Mouse (Mus musculus) right cerebral cortex, adult 18-20 months (tissue): ENCODE measurements around the gene Pofut2.

Experiments
- DNase-seq: peaks from one replicate; pipeline ENCODE4 v3.0.0; 2022; ENCODE audit warnings: mixed read lengths

The Pofut2 gene

DNA sequence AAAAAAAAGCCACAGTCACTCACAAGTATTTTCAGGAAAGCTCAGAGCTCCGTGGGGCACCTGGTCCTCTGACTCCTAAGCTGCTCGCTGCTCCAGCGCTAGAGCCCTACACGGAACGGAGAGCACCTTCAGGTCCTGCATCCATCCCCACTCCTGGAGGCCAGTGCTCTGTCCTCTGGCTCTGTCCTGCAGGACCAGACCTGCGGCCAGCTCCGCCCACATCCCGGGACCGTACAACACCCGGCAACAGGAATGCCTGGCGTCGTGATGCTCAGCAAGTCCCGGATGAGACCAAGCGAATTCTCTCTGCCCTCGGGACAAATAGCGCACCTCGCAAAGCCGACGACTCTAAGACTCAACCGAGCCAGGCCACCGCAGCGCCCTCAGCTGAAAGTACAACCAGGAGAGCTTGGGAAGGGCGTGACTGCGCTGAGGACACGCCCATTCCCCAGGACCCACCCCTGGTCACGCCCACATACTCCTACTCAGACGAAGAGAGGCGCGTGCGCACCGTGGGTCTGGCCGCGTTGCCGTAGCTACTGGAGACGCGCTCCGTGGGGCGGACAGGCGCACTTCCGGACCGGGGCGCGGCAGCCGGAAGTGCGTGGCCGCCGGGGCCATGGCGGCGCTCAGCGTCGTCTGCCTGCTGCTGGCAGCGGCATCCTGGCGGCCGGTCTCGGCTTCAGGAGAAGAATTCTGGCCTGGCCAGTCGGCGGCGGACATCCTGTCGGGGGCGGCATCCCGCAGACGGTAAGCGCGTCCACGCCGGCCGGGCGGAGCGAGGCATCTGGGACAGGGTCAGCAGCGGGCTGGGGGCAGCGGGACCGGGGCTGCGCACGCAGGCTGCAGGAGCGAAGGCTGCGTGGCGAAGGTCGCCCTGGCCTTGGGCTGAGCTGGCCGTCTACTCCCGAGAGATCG lies at the start of gene Pofut2:
Gene Pofut2, plus strand, starts transcription at position 515 of the 918 bp plus-strand sequence.
- DNase-seq = peak; percentile 96

DNA sequence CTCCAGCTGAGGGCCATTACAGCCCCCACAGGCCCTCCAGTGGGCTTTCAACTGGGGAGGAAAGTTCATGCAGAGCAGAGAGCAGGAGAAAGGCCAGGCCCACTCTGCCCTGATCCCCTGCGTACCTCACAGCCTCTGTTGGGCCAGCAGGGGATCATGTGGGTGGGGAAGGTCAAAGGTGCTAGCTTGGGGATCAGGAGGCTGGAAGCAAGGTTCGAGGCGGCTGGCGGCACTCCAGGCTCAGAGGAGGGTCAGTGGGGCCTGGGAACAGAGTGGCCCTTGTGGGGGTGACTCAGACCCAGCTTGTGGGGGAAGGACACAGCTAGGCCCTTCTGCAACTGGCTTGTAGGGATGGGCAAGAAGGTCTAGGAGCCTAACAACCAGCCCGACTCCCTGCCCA lies 49.8 kb upstream of the Pofut2 start:
- DNase-seq = no peak

DNA sequence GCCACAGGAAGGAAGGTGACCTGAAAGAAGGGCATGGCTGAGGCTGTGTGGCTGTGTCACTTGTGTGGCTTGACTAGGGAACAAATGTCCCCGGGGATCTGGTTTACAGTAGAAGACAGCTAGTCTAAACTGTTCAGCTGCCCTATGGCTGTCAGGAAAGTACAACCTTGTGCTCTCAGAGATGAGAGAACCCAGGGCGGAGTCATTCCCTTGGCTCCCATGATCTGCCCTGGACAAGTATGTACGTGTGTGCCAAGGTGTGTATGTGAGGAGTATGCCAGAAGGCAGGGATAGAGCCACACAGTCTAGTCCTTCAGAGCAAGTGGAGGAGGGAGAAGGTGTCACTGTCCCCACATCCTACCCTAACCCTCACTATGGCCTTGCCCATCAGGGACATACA lies 48.4 kb upstream of the Pofut2 start:
- no peak for DNase-seq

DNA sequence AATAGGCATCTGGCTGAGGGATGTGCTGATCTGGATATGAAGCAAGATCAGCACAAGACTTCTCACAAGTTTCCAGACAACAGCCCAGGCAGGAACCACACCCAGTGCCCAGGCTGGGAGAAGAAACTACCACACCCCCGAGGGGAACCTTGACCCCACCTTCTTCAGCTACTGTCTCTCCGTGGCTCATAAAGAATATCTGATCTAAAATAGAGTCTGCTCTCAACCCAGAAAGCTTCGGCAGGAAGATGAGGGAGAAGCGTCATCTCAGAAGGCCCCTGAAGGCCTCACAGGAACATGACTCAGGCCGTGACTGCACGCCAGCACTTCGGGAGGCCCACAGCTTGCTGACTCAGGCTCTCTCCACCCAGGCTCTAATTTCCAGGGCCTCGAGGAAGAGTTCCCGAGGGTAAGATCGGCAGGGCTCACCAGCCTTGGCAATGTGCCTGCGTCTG lies 47.9 kb upstream of the Pofut2 start:
- peak; percentile 75 for DNase-seq

DNA sequence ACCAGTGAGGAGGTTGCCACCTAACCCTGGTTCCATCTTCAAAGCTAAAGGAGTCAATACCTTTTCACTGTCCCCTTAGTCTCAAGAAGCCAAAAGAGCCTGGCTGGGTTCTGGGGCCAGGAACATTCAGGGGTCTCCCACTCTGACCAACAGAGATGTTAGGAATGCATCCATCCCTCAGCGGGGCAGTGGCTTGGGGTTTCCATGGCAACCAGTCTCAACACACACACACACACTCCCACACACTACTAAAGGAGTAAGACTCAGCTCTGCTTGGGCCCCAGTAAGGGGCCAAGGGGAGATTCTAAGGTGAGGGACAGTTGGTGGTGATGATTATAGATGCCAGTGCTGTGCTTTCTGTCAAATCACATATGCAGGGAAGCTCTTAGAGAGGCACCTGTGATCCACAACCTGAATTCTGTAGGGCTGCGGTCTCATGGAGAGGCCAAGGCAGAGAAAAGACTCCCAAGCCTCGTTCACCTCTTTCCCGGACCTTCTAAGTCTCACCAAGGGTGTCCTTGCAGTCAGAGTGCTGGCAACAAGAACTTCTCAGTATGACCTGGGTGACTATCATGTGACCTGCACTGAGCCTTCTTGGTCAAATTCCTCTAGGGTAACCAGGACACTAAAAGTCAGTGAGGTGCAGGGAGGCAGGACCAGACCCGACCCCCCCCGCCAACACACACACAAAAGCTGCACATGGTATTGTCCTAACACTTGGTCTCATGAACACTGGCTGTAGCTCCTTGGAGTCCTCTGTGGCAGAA lies 46.5 kb upstream of the Pofut2 start:
- DNase-seq = no peak

DNA sequence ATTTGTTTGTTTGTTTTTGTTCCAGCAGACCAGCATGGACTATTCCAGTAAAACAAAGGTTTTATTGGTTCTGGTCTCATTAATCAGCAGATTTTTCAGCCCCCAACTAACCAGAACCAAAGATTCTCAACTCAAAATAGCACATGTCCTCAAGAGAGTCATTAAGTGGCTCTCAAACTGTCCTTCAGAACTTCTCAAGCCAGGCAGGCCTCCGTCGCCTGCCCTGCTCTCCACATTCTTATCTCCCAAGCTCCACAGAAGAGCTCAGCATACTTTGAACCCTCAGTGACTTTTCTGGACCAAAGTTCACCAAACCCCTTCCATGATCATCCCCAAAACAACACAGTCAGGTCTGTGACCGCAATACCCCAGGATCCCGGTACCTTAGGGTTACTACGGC lies 45.5 kb upstream of the Pofut2 start:
- no peak for DNase-seq

DNA sequence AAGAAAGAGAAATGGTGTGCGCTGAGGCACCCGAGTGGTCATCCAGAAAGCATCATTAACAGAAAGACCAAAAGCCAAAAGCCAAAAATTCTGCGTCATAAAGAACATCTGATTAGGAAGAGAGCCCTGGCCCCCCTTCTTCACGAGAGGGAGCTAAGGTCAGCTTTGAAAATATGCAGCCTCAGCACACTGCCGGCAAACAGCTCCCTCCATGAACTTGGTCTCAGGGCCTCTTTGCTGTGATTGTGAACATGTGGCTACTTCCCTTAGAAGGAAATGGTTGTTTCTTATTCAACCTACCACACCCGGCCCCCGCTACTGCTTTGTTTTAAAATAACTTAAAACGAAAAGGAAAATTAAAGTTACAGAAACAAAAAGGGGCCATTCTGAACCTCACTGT lies 44.4 kb upstream of the Pofut2 start:
- no peak for DNase-seq

DNA sequence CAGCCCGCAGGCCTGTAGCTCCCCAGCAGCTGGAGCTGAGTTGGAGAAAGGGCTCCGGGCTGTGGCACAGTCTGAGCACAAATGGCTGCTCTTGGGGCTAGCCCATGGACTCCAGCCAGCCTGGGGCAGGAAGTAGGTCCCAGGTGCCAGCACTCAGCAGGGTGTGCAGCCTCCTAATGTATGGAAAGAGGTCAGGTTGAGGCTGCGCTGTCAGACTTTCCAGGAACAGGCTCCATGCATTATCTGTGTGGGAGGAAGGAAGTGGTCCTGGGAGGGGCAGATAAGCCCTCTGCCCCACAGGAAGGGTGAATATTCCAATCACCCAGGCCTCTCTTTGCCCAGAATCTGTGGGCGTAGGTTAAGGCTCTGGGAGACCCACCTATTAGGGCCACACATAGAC lies 43.4 kb upstream of the Pofut2 start:
- DNase-seq = no peak

DNA sequence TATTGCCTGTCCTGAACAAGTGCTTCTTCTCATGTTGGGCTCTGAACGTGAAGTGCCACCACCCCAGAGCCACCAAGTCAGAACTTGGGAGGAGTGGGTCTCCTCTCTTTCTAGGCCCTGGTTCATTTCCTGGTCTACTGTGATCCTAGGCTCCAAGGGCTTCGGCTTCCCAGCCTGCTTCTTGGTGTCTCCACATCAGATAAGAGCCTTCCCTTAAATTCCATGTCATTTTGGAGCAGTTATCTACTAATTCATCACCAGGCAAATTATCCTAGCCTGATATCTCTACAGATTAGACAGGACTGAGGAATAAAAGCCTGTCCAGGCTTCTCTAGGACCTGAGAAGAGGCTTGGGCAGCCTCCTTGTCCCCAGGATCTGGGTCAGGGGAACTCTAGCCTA lies 42.7 kb upstream of the Pofut2 start:
- DNase-seq = no peak

DNA sequence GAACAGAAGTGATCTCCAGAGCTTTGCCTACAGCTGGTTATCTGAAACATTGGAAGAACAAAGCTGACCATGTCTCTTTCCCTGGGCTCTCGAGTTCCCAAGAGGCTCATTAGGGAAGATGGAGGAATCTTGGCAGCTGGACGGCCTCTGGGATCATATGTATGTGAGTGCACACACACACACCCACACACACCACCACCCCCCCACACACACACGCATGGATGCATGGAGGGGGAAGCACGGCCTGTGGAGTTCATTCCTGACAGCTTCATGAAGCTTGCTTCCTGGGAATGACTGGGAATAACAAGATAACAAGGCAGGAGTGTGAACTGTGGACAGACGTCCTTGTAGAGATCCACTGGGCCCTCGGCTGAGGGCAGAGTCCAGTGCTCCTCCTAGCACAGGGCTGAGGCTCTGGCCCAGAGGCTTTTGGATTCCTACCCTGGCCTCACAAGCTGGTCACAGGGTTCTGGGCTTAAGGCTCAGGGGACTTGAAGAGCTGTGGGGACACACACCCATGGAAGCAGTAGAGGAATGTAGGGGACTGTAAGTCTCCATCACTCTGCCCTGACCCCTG lies 41.8 kb upstream of the Pofut2 start:
- DNase-seq = no peak

DNA sequence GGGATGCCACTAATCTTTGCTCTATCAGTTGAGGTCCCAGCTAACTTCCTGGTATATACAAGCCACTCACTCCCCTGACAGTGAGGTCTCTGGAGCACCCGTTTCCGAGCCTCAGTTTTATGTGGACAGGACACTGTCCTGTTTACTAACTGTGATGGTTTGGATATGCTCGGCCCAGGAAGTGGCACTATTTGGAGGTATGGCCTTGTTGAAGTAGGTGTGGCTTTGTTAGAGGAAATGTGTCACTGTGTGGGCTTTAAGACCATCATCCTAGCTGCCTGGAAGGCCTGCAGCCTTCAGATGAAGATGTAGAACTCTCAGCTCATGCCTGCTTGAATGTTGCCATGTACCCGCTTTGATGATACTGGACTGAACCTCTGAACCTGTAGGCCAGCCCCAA lies 41.0 kb upstream of the Pofut2 start:
- no peak for DNase-seq

DNA sequence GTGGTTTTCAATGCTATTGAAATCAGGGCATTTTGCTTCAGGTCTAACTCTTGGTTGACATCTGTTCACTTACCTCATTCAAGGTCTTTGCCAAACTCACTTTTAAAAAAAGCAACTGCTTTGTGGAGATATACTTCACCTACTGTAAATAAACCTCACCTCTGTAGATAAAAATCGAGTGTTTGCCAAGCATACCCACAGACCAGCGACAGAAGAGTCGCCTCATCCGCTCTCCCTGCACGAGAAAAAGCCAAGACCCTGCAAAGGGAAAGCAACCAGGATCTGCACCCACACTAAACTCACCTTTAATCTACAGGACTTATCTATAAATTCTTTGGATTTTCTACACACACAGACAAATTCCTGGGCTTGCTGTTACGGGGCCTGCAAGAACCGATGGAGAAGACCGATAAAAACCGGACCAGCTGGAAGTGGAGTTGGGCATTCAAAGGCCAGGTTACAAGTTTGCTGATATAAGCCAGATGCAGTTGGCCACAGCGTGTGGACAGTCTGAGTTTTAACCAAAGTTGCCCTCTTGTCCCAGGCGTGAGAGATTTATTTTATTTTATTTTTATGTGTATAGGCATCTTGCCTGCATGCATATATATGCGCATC lies 39.5 kb upstream of the Pofut2 start:
- DNase-seq = no peak

DNA sequence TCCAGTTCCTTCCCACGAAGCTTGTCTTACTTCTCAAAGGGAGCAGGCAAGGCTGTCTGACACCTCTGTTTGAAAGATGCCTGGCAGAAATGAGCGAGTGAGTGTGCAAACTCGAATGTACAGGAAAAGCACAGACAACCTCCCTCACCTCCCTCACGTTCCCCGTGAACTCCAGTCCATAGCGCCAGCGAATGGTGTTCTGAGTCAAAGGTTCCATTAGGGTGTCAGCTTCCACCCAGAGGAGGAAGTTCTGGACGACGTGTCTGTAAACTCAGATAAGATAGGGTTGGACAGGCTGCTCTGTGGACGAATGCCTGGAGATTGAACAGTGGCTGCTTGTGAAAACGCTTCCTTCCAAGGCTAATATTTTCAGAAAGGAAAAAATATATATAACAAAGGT lies 37.9 kb upstream of the Pofut2 start:
- no peak for DNase-seq

DNA sequence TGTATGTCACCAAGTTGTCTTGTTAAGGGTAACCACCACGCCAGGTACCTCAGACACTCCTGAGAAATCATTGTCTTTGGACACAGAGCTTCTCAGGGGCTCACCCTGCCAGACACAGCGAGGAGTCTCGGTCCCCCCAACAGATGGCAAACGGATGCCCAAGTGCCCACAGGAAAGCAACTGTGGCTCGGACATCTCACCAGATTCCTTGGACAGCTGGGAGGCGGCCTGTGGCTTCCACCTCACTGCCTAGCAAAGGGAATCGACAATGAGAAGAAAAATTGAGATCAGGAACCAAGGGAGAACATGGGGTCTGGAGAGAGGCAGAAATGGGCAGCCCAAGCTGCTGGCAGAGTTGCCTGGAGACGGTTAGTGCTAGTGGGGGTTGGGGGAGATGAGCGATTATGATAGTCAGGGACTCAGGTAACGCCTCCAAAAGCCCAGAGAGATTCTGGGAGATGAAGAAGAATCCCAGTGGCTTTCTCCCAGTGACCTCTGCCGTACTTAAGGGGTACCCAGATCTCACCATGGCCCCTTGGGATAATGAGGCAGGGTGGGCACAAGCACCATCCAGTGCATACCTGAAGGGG lies 36.0 kb upstream of the Pofut2 start:
- DNase-seq = no peak

DNA sequence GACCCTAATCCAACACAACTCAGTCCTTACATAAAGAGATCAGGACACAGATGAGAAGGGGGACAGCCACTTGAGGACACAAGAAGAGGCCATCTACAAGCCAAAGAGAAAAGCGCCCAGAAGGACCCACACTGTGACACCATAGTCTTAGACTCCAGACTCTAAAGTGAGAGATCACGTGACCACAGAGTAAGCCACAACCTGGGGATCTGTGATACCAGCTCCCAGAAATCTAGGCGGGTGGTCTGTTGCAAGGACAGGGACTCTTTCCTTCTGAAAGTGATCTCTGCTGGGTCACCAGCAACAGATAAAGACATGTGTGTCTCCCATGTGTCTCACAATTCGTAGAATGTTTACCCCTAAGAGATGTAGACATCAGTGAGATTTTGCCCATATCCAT lies 34.6 kb upstream of the Pofut2 start:
- no peak for DNase-seq

DNA sequence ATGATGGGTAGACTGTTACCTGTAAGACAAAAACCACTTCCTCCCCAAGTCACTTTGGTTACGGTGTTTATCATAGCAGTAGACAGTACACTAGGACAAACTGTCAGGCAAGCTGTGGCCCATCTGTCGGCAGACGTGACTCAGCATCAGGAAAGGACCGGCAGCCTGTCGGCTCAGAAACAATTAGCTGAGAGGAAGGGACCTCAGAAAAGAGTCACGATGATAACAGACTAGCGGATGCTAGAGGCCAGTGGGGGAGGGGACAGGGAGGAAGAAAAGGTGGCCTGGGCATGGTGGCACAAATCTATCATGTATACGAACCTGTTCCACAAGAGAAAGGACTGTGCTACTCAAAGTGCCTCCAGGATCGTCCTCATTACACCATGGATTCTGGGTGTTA lies 33.6 kb upstream of the Pofut2 start:
- DNase-seq = no peak

DNA sequence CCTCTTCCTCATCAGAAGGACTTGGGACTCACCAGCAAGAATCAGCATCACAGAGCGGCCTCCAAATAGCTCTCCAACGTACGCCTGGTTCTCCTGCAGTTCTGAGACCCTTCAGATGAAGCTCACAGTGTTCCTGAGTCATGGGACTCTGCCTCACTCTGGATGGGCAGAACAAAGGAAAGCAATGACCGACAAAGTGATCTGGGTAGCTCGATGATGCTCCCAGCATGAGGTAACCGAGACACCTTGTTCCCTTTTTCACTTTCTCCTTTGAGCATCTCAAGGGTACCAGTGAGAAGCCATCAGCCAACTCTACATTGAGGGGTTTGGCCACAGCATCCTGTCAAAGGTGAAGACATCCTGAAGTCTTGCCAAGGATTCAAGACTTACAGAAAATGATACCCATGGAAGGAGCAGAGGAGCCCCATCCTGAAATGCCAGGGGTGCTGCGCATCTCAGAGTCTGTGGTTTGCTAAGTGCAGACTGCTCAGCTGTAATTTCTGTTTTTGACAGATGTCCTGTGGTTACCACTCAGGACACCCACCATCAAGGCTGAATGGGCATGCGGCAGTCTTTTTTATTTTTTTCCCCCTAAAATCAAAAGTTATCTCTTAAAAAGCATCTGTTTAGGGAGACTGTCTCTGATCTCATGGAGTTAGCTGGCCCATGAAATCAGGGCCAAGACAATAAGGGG lies 32.9 kb upstream of the Pofut2 start:
- no peak for DNase-seq

DNA sequence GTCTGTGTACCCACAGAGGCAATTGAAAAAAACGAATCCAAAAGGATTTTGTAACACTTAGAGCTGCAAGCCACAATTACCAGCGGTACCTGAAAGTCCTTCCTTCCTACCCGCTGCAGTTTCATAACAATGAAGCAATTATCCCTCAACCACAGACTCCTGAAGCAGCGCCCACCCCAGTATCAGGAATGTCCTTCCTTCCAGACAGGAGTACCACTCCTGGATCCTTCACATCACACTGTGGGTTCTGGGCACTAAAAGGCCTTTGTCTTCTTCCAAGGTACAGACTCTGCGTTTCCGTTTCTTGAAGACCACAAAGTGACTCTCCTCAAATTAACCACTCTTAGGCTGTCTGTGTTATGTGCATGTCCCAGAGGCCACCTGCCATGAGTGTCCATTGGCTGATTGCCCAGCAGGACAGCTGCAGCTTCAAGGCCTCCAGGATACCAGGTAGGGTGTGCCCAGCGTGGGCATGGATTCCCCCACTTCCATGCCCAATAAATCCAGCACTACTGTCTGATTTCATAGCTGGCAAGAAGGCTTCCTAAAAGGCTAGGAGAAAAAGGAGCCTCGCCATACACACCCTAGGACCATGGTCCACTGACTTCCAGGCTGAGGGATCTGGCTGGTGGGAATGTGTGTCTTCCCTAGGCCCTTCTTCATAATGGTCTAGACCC lies 32.2 kb upstream of the Pofut2 start:
- DNase-seq = no peak

DNA sequence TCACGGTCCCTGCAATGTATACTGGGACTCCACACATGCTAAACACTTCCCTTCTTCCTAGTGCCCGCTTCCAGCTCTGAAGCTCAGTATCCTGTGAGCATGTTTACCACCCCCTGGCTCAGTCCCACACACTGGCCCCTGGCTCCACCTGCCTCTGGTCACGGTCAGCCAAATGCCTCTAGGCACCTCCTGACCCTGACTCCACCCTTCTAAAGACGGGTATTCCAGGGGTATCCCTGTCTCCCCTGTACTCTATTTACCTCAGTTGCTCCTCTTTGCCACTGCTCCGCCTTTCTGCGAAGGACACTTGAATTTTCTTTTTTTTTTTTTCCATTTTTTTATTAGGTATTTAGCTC lies 31.7 kb upstream of the Pofut2 start:
- no peak for DNase-seq

DNA sequence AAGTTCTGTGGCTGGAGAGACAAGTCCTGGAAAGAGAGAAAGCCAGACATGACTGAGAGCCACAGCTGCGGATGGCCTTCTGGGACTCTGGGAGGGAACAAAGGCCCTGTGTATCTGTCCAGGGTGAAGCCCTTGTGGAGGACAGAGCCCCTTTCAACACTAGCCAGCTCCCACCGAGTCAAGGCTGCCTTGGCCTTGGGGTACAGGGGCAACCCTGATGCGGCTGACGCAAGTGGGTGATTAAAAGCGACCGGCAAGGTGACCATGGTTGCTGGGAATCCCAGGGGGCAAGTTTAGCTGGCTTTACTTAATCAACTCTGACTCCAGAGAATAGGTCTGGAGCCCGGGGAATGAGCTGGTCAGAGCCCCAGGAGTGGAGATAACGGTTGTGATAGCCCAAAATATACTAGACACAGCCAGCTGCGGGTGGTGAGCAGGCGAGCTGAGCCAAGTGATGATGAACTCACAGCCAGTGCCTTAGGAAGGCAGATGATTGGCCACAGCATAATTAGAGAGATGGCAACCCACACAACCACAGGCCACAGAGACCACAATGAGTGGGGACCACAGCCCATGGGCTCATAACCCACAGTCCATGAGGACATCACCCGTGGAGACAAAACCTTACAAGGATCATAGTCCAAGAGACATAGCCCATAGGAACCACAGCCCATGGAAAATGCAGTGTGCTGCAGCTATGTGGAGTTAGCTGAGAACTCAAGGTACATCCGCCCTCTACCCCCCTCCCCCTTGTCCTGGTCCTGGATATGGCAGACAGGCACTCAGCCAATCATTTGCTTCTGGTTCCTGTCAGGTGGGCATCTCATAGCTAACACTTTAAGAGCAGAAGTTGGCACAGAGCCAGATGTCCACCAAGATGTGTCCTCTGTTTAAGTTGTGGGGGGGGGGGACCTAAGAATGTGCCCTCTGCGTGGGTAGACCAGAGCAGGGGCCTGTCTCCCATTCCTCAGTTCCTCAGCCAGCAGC lies 29.1 kb upstream of the Pofut2 start:
- DNase-seq = no peak
